Mouse (Mus musculus) MEL (cell line): ENCODE results near the gene Creb5. TPM values are rescaled to one million over a fixed set of nuclear protein-coding genes. Genes with fewer than 3 reads are reported as not detected.

Experiments used
- DNase-seq: peaks from one replicate; pipeline ENCODE4 v3.0.0; 2011; ENCODE audit warnings: low read depth, low spot score
- H3K27ac ChIP-seq: 2 replicates; pipeline ENCODE4 v1.5.1; 2012; ENCODE audit warnings: low read depth, mild to moderate bottlenecking, control low read depth, low read length, moderate library complexity; ENCODE audit not compliant: control insufficient read depth
- H3K27me3 ChIP-seq, 2 experiments: fragments of 150-350 bp in 1 of 2; sonication (generic) in 1 of 2; 2 replicates each; pipeline ENCODE4 v1.6.1; 2012; ENCODE audit warnings: low read length in 2 of 2, mild to moderate bottlenecking in 2 of 2, improper control_type of control experiment in 1 of 2, moderate library complexity in 1 of 2; ENCODE audit not compliant: insufficient read depth in 2 of 2, control insufficient read depth in 1 of 2
- H3K36me3 ChIP-seq, 2 experiments: 2 replicates each; pipeline ENCODE4 v1.6.1; 2012 to 2014; ENCODE audit warnings: low read length in 2 of 2, improper control_type of control experiment in 1 of 2, inconsistent platforms in 1 of 2, mild to moderate bottlenecking in 1 of 2; ENCODE audit not compliant: insufficient read depth in 2 of 2, control insufficient read depth in 1 of 2
- H3K4me1 ChIP-seq, 2 experiments: fragments of 150-350 bp in 1 of 2; sonication (generic) in 1 of 2; 2 replicates each; pipeline ENCODE4 v1.6.1; 2012; ENCODE audit warnings: low read length in 2 of 2, improper control_type of control experiment in 1 of 2, mild to moderate bottlenecking in 1 of 2; ENCODE audit not compliant: insufficient read depth in 2 of 2, control insufficient read depth in 1 of 2
- H3K4me3 ChIP-seq, 2 experiments: fragments of 150-350 bp in 1 of 2; sonication (generic) in 1 of 2; 2 replicates each; pipeline ENCODE4 v1.5.1; 2012; ENCODE audit warnings: low read depth in 2 of 2, low read length in 2 of 2, mild to moderate bottlenecking in 2 of 2, moderate library complexity in 2 of 2, control low read depth in 1 of 2, improper control_type of control experiment in 1 of 2; ENCODE audit not compliant: control insufficient read depth in 1 of 2, insufficient read depth in 1 of 2
- H3K79me2 ChIP-seq: 2 replicates; pipeline ENCODE4 v1.6.1; 2012; ENCODE audit warnings: mild to moderate bottlenecking, low read length, moderate library complexity; ENCODE audit not compliant: control insufficient read depth, poor library complexity, insufficient read depth
- H3K9ac ChIP-seq: 2 replicates; pipeline ENCODE4 v1.6.1; 2012; ENCODE audit warnings: low read depth, mild to moderate bottlenecking, control low read depth, low read length, moderate library complexity; ENCODE audit not compliant: control insufficient read depth, poor library complexity, severe bottlenecking
- H3K9me3 ChIP-seq: fragments of 150-350 bp; sonication (generic); replicated peaks from 2 replicates; pipeline ENCODE4 v1.6.1; 2012; ENCODE audit warnings: mild to moderate bottlenecking, low read length, improper control_type of control experiment, moderate library complexity; ENCODE audit not compliant: insufficient read depth
- BHLHE40 ChIP-seq: IDR thresholded peaks from 2 replicates; pipeline ENCODE4 v1.6.1; 2012; ENCODE audit warnings: low read depth, mild to moderate bottlenecking, inconsistent platforms, low read length, improper control_type of control experiment, borderline replicate concordance
- CHD1 ChIP-seq: IDR thresholded peaks from 2 replicates; pipeline ENCODE4 v1.6.1; 2012; ENCODE audit warnings: low read depth, mild to moderate bottlenecking, inconsistent platforms, low read length, improper control_type of control experiment
- CHD2 ChIP-seq: IDR thresholded peaks from 2 replicates; pipeline ENCODE4 v1.6.1; 2011; ENCODE audit warnings: low read length, improper control_type of control experiment
- EP300 ChIP-seq, 2 experiments: IDR thresholded peaks; 2 replicates each; pipeline ENCODE4 v1.6.1; 2011; ENCODE audit warnings: improper control_type of control experiment in 2 of 2, low read length in 2 of 2, low read depth in 1 of 2, mild to moderate bottlenecking in 1 of 2
- ETS1 ChIP-seq: IDR thresholded peaks from 2 replicates; pipeline ENCODE4 v1.6.1; 2012; ENCODE audit warnings: low read depth, mild to moderate bottlenecking, inconsistent platforms, low read length, improper control_type of control experiment, moderate library complexity
- HCFC1 ChIP-seq: IDR thresholded peaks from 2 replicates; pipeline ENCODE4 v1.6.1; 2012; ENCODE audit warnings: low read depth, mild to moderate bottlenecking, inconsistent platforms, low read length, improper control_type of control experiment, moderate library complexity
- KAT2A ChIP-seq: conservative IDR thresholded peaks from 2 replicates; pipeline ENCODE4 v1.6.1; 2012; ENCODE audit warnings: low read depth, low read length, improper control_type of control experiment, inconsistent platforms
- MAFK ChIP-seq: IDR thresholded peaks from 2 replicates; pipeline ENCODE4 v1.6.1; 2011; ENCODE audit warnings: low read depth, mild to moderate bottlenecking, low read length, improper control_type of control experiment, borderline replicate concordance
- MAX ChIP-seq: IDR thresholded peaks from 2 replicates; pipeline ENCODE4 v1.6.1; 2011; ENCODE audit warnings: low read length, improper control_type of control experiment
- MXI1 ChIP-seq: IDR thresholded peaks from 2 replicates; pipeline ENCODE4 v1.6.1; 2011; ENCODE audit warnings: mild to moderate bottlenecking, low read depth, low read length, improper control_type of control experiment
- NELFE ChIP-seq: IDR thresholded peaks from 2 replicates; pipeline ENCODE4 v1.6.1; 2011; ENCODE audit warnings: low read depth, low read length, improper control_type of control experiment
- NRF1 ChIP-seq: IDR thresholded peaks from 2 replicates; pipeline ENCODE4 v1.6.1; 2014; ENCODE audit warnings: low read depth, mild to moderate bottlenecking, inconsistent platforms, low read length, improper control_type of control experiment, moderate library complexity; ENCODE audit not compliant: poor library complexity, insufficient read depth, severe bottlenecking
- POLR2A ChIP-seq, 2 experiments: IDR thresholded peaks; 2 replicates each; pipeline ENCODE4 v1.6.1; 2011 to 2012; ENCODE audit warnings: low read length in 2 of 2, mild to moderate bottlenecking in 2 of 2, control low read depth in 1 of 2, improper control_type of control experiment in 1 of 2, low read depth in 1 of 2, moderate library complexity in 1 of 2; ENCODE audit not compliant: control insufficient read depth in 1 of 2, insufficient read depth in 1 of 2, poor library complexity in 1 of 2
- POLR2AphosphoS2 ChIP-seq: IDR thresholded peaks from 2 replicates; pipeline ENCODE4 v1.6.1; 2011; ENCODE audit warnings: low read length, improper control_type of control experiment
- RCOR1 ChIP-seq: IDR thresholded peaks from 2 replicates; pipeline ENCODE4 v1.6.1; 2012; ENCODE audit warnings: low read depth, mild to moderate bottlenecking, inconsistent platforms, low read length, improper control_type of control experiment
- SIN3A ChIP-seq: IDR thresholded peaks from 2 replicates; pipeline ENCODE4 v1.6.1; 2012; ENCODE audit warnings: low read length, improper control_type of control experiment, inconsistent platforms
- SMC3 ChIP-seq: IDR thresholded peaks from 2 replicates; pipeline ENCODE4 v1.6.1; 2011; ENCODE audit warnings: low read depth, low read length, improper control_type of control experiment
- TAL1 ChIP-seq: IDR thresholded peaks from 2 replicates; pipeline ENCODE4 v1.6.1; 2012; ENCODE audit warnings: mild to moderate bottlenecking, inconsistent platforms, low read length, moderate library complexity, mixed read lengths
- TBP ChIP-seq: IDR thresholded peaks from 2 replicates; pipeline ENCODE4 v1.8.0; 2011; ENCODE audit warnings: low read depth, low read length, improper control_type of control experiment
- TCF12 ChIP-seq: IDR thresholded peaks from 2 replicates; pipeline ENCODE4 v1.6.1; 2014; ENCODE audit warnings: low read depth, mild to moderate bottlenecking, inconsistent platforms, low read length, improper control_type of control experiment, moderate library complexity
- UBTF ChIP-seq: IDR thresholded peaks from 2 replicates; pipeline ENCODE4 v1.6.1; 2012; ENCODE audit warnings: low read depth, mild to moderate bottlenecking, inconsistent platforms, low read length, improper control_type of control experiment, moderate library complexity, borderline replicate concordance; ENCODE audit not compliant: insufficient read depth
- USF2 ChIP-seq, 2 experiments: IDR thresholded peaks; 2 replicates each; pipeline ENCODE4 v1.6.1; 2011 to 2012; ENCODE audit warnings: improper control_type of control experiment in 2 of 2, low read length in 2 of 2, borderline replicate concordance in 1 of 2, inconsistent platforms in 1 of 2, low read depth in 1 of 2, mild to moderate bottlenecking in 1 of 2; ENCODE audit not compliant: insufficient read depth in 1 of 2
- ZKSCAN1 ChIP-seq: IDR thresholded peaks from 2 replicates; pipeline ENCODE4 v1.6.1; 2012; ENCODE audit warnings: low read depth, mild to moderate bottlenecking, inconsistent platforms, low read length, improper control_type of control experiment, moderate library complexity
- ZMIZ1 ChIP-seq: IDR thresholded peaks from 2 replicates; pipeline ENCODE4 v1.6.1; 2012; ENCODE audit warnings: low read depth, mild to moderate bottlenecking, inconsistent platforms, low read length, improper control_type of control experiment, moderate library complexity
- ZNF384 ChIP-seq: IDR thresholded peaks from 2 replicates; pipeline ENCODE4 v1.6.1; 2012; ENCODE audit warnings: low read depth, mild to moderate bottlenecking, inconsistent platforms, low read length, improper control_type of control experiment
- polyA plus RNA-seq, 2 experiments: library from polyadenylated mRNA; stranded (reverse) in 1 of 2; unstranded in 1 of 2; fragments of >175 nt in 1 of 2; fragments of >200 nt in 1 of 2; gene quantifications; 2 replicates each; pipeline versions ENCODE4 v1.2.1 to v1.2.4; 2012; ENCODE audit warnings: low replicate concordance in 2 of 2, low read depth in 1 of 2; ENCODE audit not compliant: insufficient read length in 2 of 2, insufficient read depth in 1 of 2, missing spikeins in 1 of 2
- total RNA-seq: library from RNA; depleted of rRNA; stranded (reverse); fragments of 300-350 nt; gene quantifications from 2 replicates; pipeline ENCODE4 v1.2.3, GENCODE M21; 2012

Gene Creb5
- total and polyA plus RNA-seq, 3 experiments: not detected

GRCm38 (mm10) chr6:53695216-53695615 lies 408.1 kb downstream of the Creb5 start:
- Histone ChIP-seq H3K36me3 (no peaks in the 10 kb centered on the region), H3K9ac (no peak overlapping the region), H3K27me3 (no peaks in the 10 kb centered on the region), H3K4me1 (no peaks in the 10 kb centered on the region), H3K9me3 (no peaks in the 10 kb centered on the region), H3K4me3 (no peak overlapping the region), H3K27ac (no peak overlapping the region), H3K79me2 (no peaks in the 10 kb centered on the region)
- DNase-seq: no peak
- TF ChIP-seq EP300 (IDR thresholded peaks at IDR 0.05; ENCODE audit: low read depth in 1 of 2, low read length in 2 of 2) (no peak), CHD2 (no peak), NRF1 (no peak), MAX (no peak), USF2 (IDR thresholded peaks at IDR 0.05; ENCODE audit: borderline replicate concordance in 1 of 2, insufficient read depth in 1 of 2, low read depth in 1 of 2, low read length in 2 of 2) (no peak), ZKSCAN1 (no peak), KAT2A (no peak), MXI1 (no peak), POLR2AphosphoS2 (no peak), RCOR1 (no peak), ETS1 (no peak), TCF12 (no peak)

DNA sequence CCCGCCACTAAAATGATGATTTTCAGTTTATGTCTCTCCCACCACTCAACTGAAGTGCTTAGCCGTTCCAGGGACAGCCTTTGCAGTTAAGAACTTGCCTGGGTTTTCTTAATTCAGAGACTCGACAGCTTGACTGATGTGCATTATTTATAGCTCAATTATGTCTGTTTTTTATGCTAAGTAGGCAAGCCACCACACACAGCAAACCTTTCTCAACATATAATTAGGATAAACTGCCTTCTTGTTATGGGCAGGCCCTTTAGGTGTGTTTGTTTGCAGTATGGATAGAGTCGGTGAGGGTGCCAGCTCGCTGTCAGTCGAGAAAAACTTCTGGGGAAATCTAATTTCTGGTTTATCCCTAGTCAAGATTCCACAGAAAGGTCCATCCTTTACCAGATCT lies 409.4 kb downstream of the Creb5 start:
- Histone ChIP-seq H3K4me1 (no peaks in the 10 kb centered on the region), H3K9me3 (no peaks in the 10 kb centered on the region), H3K4me3 (no peak overlapping the region), H3K36me3 (no peaks in the 10 kb centered on the region), H3K27ac (no peak overlapping the region), H3K9ac (no peak overlapping the region), H3K79me2 (no peaks in the 10 kb centered on the region), H3K27me3 (no peaks in the 10 kb centered on the region)
- no peak for TF ChIP-seq TBP
- TF ChIP-seq EP300 (IDR thresholded peaks at IDR 0.05; ENCODE audit: low read depth in 1 of 2, low read length in 2 of 2): no peak
- TF ChIP-seq CHD1: no peak
- TF ChIP-seq UBTF: no peak
- TF ChIP-seq SMC3: no peak
- TF ChIP-seq MXI1: no peak
- TF ChIP-seq MAFK: no peak
- no peak for TF ChIP-seq POLR2A (IDR thresholded peaks at IDR 0.05; ENCODE audit: control insufficient read depth in 1 of 2, insufficient read depth in 1 of 2, low read depth in 1 of 2, low read length in 2 of 2, poor library complexity in 1 of 2)
- no peak for TF ChIP-seq NELFE
- TF ChIP-seq ZNF384: no peak
- TF ChIP-seq HCFC1: no peak
- TF ChIP-seq MAX: no peak
- no peak for TF ChIP-seq BHLHE40
- TF ChIP-seq KAT2A: no peak
- no peak for TF ChIP-seq NRF1
- TF ChIP-seq SIN3A: no peak
- no peak for TF ChIP-seq TAL1
- no peak for TF ChIP-seq ZMIZ1
- DNase-seq: no peak
